Mouse (Mus musculus) gonadal fat pad, adult 2 months (tissue): ENCODE measurements at regions not wholly inside any gene's neighbourhood (a gene's known extent, or its start where the extent isn't known, plus 50 kb on each side); places are given as distances from the start of the nearest gene placed in this dataset.

Experiments used
- DNase-seq: peaks from one replicate; pipeline ENCODE4 v3.0.0-alpha.2; 2012; ENCODE audit warnings: low read depth

GRCm38 (mm10) chr2:61245526-61245925, 282.5 kb upstream of the Rbms1 start:
- no peak for DNase-seq

- DNase-seq: no peak
These were observed 258.7 kb upstream of the Rbms1 start for GRCm38 (mm10) chr2:61221676-61222075.

GRCm38 (mm10) chr2:61221157-61221556, 258.2 kb upstream of the Rbms1 start:
- no peak for DNase-seq

GRCm38 (mm10) chr2:61213951-61214350, 251.0 kb upstream of the Rbms1 start:
- no peak for DNase-seq

GRCm38 (mm10) chr2:61201387-61201786, 238.4 kb upstream of the Rbms1 start:
- no peak for DNase-seq

GRCm38 (mm10) chr2:61193976-61194375, 231.0 kb upstream of the Rbms1 start:
- DNase-seq: no peak

GRCm38 (mm10) chr2:61182424-61182979, 219.5 kb upstream of the Rbms1 start:
- no peak for DNase-seq

GRCm38 (mm10) chr2:61177801-61178200, 214.8 kb upstream of the Rbms1 start:
- no peak for DNase-seq

- DNase-seq: no peak
These were observed 213.8 kb upstream of the Rbms1 start for GRCm38 (mm10) chr2:61176807-61177206.

GRCm38 (mm10) chr2:61173581-61173980, 210.6 kb upstream of the Rbms1 start:
- no peak for DNase-seq

GRCm38 (mm10) chr2:61161336-61161735, 198.3 kb upstream of the Rbms1 start:
- peak; percentile 88 for DNase-seq

- no peak for DNase-seq
These were observed 196.8 kb upstream of the Rbms1 start for GRCm38 (mm10) chr2:61159761-61160160.

GRCm38 (mm10) chr2:61138998-61139631, 176.1 kb upstream of the Rbms1 start:
- peak; percentile 10 for DNase-seq

- no peak for DNase-seq
These were observed 175.6 kb upstream of the Rbms1 start for GRCm38 (mm10) chr2:61138625-61138997.

GRCm38 (mm10) chr2:61137378-61137777, 174.4 kb upstream of the Rbms1 start:
- no peak for DNase-seq

- DNase-seq: no peak
These were observed 173.9 kb upstream of the Rbms1 start for GRCm38 (mm10) chr2:61136926-61137325.

- DNase-seq: no peak
These were observed 160.2 kb upstream of the Rbms1 start for GRCm38 (mm10) chr2:61123046-61123806.

- DNase-seq: no peak
These were observed 158.3 kb upstream of the Rbms1 start for GRCm38 (mm10) chr2:61121281-61121680.

- no peak for DNase-seq
These were observed 151.6 kb upstream of the Rbms1 start for GRCm38 (mm10) chr2:61114620-61115019.

- peak; percentile 19 for DNase-seq
These were observed 150.9 kb upstream of the Rbms1 start for GRCm38 (mm10) chr2:61113916-61114315.

- no peak for DNase-seq
These were observed 147.6 kb upstream of the Rbms1 start for GRCm38 (mm10) chr2:61110591-61110990.

- DNase-seq: no peak
These were observed 146.6 kb upstream of the Rbms1 start for GRCm38 (mm10) chr2:61109564-61109963.

GRCm38 (mm10) chr2:61105169-61105568, 142.2 kb upstream of the Rbms1 start:
- no peak for DNase-seq
